Mouse (Mus musculus) lung, postnatal 10 days (tissue): ENCODE measurements around the gene Eefsec.

Experiments
- DNase-seq: peaks from one replicate; pipeline ENCODE4 v3.0.0; 2021

Gene Eefsec

GRCm38 (mm10) chr6:88254082-88254481, 192.3 kb downstream of the Eefsec start:
- DNase-seq: no peak

GRCm38 (mm10) chr6:88251798-88252478, 194.4 kb downstream of the Eefsec start:
- DNase-seq: no peak

GRCm38 (mm10) chr6:88251396-88251795, 194.9 kb downstream of the Eefsec start:
- DNase-seq: no peak

GRCm38 (mm10) chr6:88249231-88249630, 197.1 kb downstream of the Eefsec start:
- DNase-seq: no peak

GRCm38 (mm10) chr6:88242604-88243003, 203.7 kb downstream of the Eefsec start:
- peak; percentile 76 for DNase-seq

- peak; percentile 61 for DNase-seq
These were observed 209.8 kb downstream of the Eefsec start for GRCm38 (mm10) chr6:88236513-88236912.

- DNase-seq: no peak
These were observed 210.4 kb downstream of the Eefsec start for GRCm38 (mm10) chr6:88235983-88236382.

- DNase-seq: no peak
These were observed 210.9 kb downstream of the Eefsec start for GRCm38 (mm10) chr6:88235461-88235860.

- no peak for DNase-seq
These were observed 212.3 kb downstream of the Eefsec start for GRCm38 (mm10) chr6:88233996-88234395.

- no peak for DNase-seq
These were observed 214.1 kb downstream of the Eefsec start for GRCm38 (mm10) chr6:88232221-88232620.

- DNase-seq: no peak
These were observed 214.5 kb downstream of the Eefsec start for GRCm38 (mm10) chr6:88231821-88232220.

- no peak for DNase-seq
These were observed 217.1 kb downstream of the Eefsec start for GRCm38 (mm10) chr6:88229221-88229620.

GRCm38 (mm10) chr6:88227537-88227936, 218.8 kb downstream of the Eefsec start:
- DNase-seq: peak; percentile 42

- no peak for DNase-seq
These were observed 219.8 kb downstream of the Eefsec start for GRCm38 (mm10) chr6:88226570-88226994.

GRCm38 (mm10) chr6:88221968-88222367, 224.4 kb downstream of the Eefsec start, which contains the start of gene Dnajb8:
Gene Dnajb8 (plus strand): TSS chr6:88222268.
- no peak for DNase-seq

GRCm38 (mm10) chr6:88219094-88219493, 227.2 kb downstream of the Eefsec start:
- no peak for DNase-seq

- DNase-seq: no peak
These were observed 230.1 kb downstream of the Eefsec start for GRCm38 (mm10) chr6:88216199-88216598.

GRCm38 (mm10) chr6:88215797-88216196, 230.5 kb downstream of the Eefsec start:
- DNase-seq: no peak

GRCm38 (mm10) chr6:88210182-88210581, 236.2 kb downstream of the Eefsec start:
- DNase-seq: no peak

- no peak for DNase-seq
These were observed 236.9 kb downstream of the Eefsec start for GRCm38 (mm10) chr6:88209453-88209852.

GRCm38 (mm10) chr6:88208321-88208720, 238.0 kb downstream of the Eefsec start:
- no peak for DNase-seq

GRCm38 (mm10) chr6:88207403-88208033, 238.8 kb downstream of the Eefsec start:
- DNase-seq: no peak
